Mouse (Mus musculus) kidney, adult 2 months (tissue): ENCODE measurements around the gene Csad.

Source experiments
- CTCF ChIP-seq: fragments of 200-500 bp; conservative IDR thresholded peaks from 2 replicates; pipeline ENCODE4 v1.5.1; 2011; ENCODE audit warnings: low read depth, mild to moderate bottlenecking, control low read depth, low read length, moderate library complexity, mixed read lengths; ENCODE audit not compliant: insufficient read depth, insufficient read length
- POLR2A ChIP-seq: fragments of 200-500 bp; IDR thresholded peaks from one replicate; pipeline ENCODE4 v1.6.1; 2011; ENCODE audit warnings: low read depth, low read length, control low read depth

GRCm38 (mm10) chr15:102134709-102135108, 69.8 kb downstream of the Csad start:
- no peak for TF ChIP-seq CTCF
- no peak for TF ChIP-seq POLR2A
